Mouse (Mus musculus) spleen, adult 2 months (tissue): ENCODE results near the gene Robo2. TPM values are rescaled to one million over a fixed set of nuclear protein-coding genes. Genes with fewer than 3 reads are reported as not detected.

Source experiments
- DNase-seq, 2 experiments: peaks; one replicate each; pipeline versions ENCODE4 v3.0.0 to v3.0.0-alpha.2; 2012 to 2021; ENCODE audit warnings: low spot score in 2 of 2, low read depth in 1 of 2
- H3K27ac ChIP-seq: fragments of 200-500 bp; 2 replicates; pipeline ENCODE4 v1.5.1; 2012; ENCODE audit warnings: low read length, inconsistent platforms; ENCODE audit not compliant: insufficient read depth
- H3K27me3 ChIP-seq: fragments of 200-500 bp; 2 replicates; pipeline ENCODE4 v1.6.1; 2012; ENCODE audit warnings: mild to moderate bottlenecking, moderate library complexity, low read length, inconsistent platforms; ENCODE audit not compliant: control insufficient read depth, insufficient read depth
- H3K36me3 ChIP-seq: fragments of 200-500 bp; 2 replicates; pipeline ENCODE4 v1.6.1; 2012; ENCODE audit warnings: mild to moderate bottlenecking, low read length, inconsistent platforms; ENCODE audit not compliant: control insufficient read depth, insufficient read depth
- H3K4me1 ChIP-seq: fragments of 200-500 bp; 2 replicates; pipeline ENCODE4 v1.6.1; 2011; ENCODE audit warnings: inconsistent platforms; ENCODE audit not compliant: control insufficient read depth, insufficient read depth, insufficient read length
- H3K4me3 ChIP-seq: fragments of 200-500 bp; 2 replicates; pipeline ENCODE4 v1.5.1; 2011; ENCODE audit warnings: mild to moderate bottlenecking, inconsistent platforms; ENCODE audit not compliant: insufficient read depth, insufficient read length; ENCODE audit errors: extremely low read depth
- CTCF ChIP-seq: fragments of 200-500 bp; IDR thresholded peaks from 2 replicates; pipeline ENCODE4 v1.5.1; 2011; ENCODE audit warnings: mild to moderate bottlenecking, inconsistent platforms; ENCODE audit not compliant: insufficient read depth, insufficient read length, insufficient replicate concordance; ENCODE audit errors: extremely low read depth
- POLR2A ChIP-seq: fragments of 200-500 bp; IDR thresholded peaks from 2 replicates; pipeline ENCODE4 v1.6.1; 2011; ENCODE audit warnings: low read depth, low read length, inconsistent platforms
- WGBS: fragments of 180-500 bp; shearing (Covaris S2); methylation state at CpG from one replicate; pipeline ENCODE4 v1.1.7; 2018; 5-methylcytosine and 5-hydroxymethylcytosine counted together
- polyA plus RNA-seq: library from polyadenylated mRNA; depleted of rRNA; stranded (reverse); fragments of >200 nt; gene quantifications from 2 replicates; pipeline ENCODE4 v1.2.3, GENCODE M21; 2012

Robo2 gene
- polyA plus RNA-seq, 1 experiment: 5.2 TPM

DNA sequence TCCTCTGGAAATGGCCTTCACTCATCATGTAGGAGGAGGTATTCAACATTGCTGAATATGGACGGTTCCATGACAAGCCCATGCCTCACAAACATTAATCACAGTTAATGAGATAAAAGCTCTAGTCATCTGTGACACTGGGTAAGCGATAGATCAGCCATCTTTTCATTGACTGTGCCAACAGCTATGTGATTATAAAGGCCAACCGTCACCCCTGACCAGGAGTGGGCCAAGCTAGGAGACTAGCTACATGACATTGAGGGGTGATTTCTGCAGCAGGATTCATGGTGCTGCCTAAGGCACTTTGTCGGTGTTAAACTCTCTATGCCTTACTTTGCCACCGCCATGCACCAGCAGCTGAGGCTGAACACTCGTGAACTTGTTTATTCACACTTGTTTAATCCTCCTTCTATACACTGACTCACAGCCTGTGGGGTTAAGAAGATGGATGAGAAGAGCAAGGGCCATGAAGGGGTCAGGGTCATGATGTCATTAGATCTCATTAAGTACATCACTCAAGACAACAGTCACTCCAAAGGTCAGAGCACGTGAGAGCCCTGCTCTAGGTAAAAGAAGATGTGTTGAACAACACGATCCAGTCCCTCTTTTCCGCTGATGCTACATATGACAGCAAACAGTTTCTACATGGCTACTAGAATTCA lies 72.5 kb downstream of the Robo2 start:
- H3K4me3 ChIP-seq: no peak overlapping the region
- no peak overlapping the region for H3K27ac ChIP-seq
- no peaks in the 10 kb centered on the region for H3K27me3 ChIP-seq
- H3K4me1 ChIP-seq: no peaks in the 10 kb centered on the region
- no peaks in the 10 kb centered on the region for H3K36me3 ChIP-seq
- TF ChIP-seq POLR2A: no peak
- no peak for TF ChIP-seq CTCF
- DNase-seq: no peak
- WGBS: 91% methylated on average over 9 of the region's 9 CpGs

DNA sequence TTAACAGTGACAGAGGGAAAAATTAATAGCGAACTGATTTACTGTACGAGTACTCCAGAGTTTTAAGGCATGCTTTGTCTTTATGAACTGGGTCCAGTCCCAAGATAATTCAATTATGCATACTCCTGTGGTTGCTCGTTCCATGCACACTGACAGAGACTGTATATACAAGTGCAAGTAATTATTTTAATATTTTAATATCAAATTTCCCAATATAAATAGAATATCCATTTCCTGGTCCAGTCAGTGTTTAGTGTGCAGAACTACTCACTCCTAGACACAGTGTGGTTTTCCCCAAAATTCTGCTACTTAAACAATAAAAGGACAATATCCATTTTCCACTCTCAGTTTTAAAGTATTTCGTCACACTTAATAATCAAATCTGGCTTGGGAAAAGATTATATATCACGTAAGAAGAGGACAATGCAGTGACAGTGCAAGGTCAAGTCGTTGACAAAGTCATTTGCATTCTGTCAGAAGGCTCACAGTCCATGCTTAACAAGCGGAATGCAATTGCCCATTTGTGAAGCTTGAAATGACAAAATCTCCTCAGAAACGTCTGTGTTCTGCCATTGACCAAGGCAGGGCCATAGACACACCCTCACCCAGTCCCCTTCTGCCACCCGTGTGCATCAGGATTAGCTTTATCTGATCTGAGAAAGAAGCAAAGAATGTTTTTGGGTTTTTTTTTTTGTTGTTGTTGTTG lies 89.8 kb downstream of the Robo2 start:
- Histone ChIP-seq H3K27ac (no peak overlapping the region), H3K27me3 (no peaks in the 10 kb centered on the region), H3K4me3 (no peak overlapping the region), H3K4me1 (no peaks in the 10 kb centered on the region), H3K36me3 (no peaks in the 10 kb centered on the region)
- DNase-seq: no peak
- TF ChIP-seq POLR2A: no peak
- TF ChIP-seq CTCF: no peak
- 81% methylated on average over 9 of the region's 9 CpGs for WGBS

DNA sequence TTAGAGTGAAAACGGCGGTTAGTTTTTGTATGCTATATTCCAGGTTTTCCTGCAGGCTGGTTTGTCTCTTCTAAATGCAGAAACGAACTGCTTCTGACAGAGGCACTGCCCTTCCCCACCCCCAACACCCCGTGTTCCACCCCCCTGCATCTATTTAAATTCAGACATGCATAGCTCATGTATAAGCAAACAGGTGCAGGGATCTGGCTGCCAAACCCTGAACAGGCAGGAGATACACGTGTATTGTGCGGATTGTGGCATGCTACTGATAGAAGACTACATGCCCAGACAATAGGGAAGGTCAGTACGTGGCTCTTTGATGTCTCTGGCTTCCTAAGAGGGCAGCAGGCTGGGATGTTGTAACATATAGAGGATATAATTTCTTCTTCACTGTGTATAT lies 95.5 kb downstream of the Robo2 start:
- Histone ChIP-seq H3K27ac (no peak overlapping the region), H3K4me3 (no peak overlapping the region), H3K27me3 (no peaks in the 10 kb centered on the region), H3K4me1 (no peaks in the 10 kb centered on the region), H3K36me3 (no peaks in the 10 kb centered on the region)
- no peak for DNase-seq
- TF ChIP-seq CTCF: no peak
- TF ChIP-seq POLR2A: no peak
- WGBS: 70% methylated on average over 7 of the region's 7 CpGs

DNA sequence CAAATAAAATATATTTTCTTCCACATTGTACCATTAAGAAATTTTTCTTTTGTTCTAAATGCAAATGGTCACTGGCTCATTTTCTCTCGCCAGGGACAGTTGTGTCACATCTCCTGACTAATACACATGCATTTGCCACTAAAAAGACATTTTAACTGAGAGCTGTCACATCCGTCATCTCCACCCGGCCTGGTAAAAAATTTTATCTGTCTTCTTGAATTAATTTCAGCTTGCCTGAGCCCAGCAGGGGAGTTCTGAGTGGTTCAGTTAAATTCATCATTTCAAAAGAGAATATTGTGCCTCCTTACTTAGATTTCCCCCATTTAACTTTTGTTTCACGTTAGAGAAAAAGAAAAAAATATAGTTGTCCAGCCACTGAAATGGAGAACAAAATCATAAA lies 98.4 kb downstream of the Robo2 start:
- DNase-seq: no peak
- H3K4me3 ChIP-seq: no peak overlapping the region
- H3K4me1 ChIP-seq: no peaks in the 10 kb centered on the region
- no peaks in the 10 kb centered on the region for H3K36me3 ChIP-seq
- 79% methylated on average over 4 of the region's 4 CpGs for WGBS
- no peak overlapping the region for H3K27ac ChIP-seq
- TF ChIP-seq POLR2A (no peak), CTCF (no peak)
- H3K27me3 ChIP-seq: no peaks in the 10 kb centered on the region

DNA sequence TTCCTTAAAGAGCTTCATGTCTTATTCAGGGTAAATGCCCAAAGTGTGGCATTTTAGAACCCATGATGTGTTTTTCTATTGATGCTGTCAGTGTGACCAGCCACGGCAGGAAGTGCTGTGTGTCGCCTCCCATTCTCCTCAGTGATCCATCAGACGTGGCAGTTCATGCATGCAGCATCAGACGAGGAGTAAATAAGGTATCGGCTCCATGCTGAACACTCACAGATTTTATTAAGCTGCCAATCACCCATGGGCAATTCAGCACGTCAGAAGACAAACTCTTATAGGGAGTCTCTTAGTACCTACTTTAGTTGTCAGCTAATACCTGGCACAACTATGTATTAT lies 104.1 kb downstream of the Robo2 start:
- Histone ChIP-seq H3K4me1 (no peaks in the 10 kb centered on the region), H3K36me3 (no peaks in the 10 kb centered on the region), H3K27me3 (no peaks in the 10 kb centered on the region), H3K4me3 (no peak overlapping the region), H3K27ac (no peak overlapping the region)
- TF ChIP-seq POLR2A: no peak
- TF ChIP-seq CTCF: no peak
- WGBS: 77% methylated on average over 6 of the region's 6 CpGs
- no peak for DNase-seq

DNA sequence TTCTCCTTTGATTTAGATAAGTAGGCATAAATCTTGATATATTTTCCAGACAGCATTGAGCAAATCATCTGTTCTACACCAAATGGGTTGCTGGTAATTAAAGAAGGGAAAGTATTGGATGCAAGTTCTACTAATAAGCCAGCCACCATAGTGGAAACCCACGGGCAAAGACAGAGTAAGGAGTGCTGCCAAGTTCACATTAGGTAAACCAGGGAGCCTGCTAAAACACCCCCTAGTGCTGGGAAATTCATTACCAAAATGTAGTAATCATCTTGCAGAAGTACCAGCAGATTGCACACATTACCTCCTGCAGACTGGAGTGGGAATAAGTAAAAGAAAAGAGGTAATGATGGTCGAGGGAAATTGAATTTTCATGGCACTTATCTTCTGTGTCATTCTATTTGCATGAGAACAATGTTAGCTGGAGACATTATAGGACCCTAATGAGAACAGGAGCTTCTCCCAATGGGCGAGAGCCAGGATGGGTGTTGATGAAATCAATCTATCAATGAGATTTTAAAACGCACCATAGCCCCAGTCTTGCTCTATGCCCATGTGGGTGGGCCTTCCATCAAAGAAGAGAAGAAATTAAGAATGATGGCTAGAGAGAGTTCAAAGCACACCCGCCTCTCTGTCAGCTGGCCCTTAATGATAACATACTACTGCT lies 104.6 kb downstream of the Robo2 start:
- H3K27ac ChIP-seq: no peak overlapping the region
- WGBS: 70% methylated on average over 5 of the region's 5 CpGs

More for the DNA sequence above, 104.6 kb downstream of the Robo2 start:
- H3K27me3 ChIP-seq: no peaks in the 10 kb centered on the region
- no peak for DNase-seq
- no peak overlapping the region for H3K4me3 ChIP-seq
- H3K4me1 ChIP-seq: no peaks in the 10 kb centered on the region
- TF ChIP-seq POLR2A (no peak), CTCF (no peak)
- H3K36me3 ChIP-seq: no peaks in the 10 kb centered on the region
